Mouse (Mus musculus) ovary, adult 10 weeks (tissue): Measurements from ENCODE around the gene Arhgap6. TPM values are rescaled to one million over a fixed set of nuclear protein-coding genes. Genes with fewer than 3 reads are reported as not detected.

Source experiments
- polyA plus RNA-seq: library from polyadenylated mRNA; stranded (reverse); fragments of 350-450 nt; fragmentation: Illumina TruSeq; extraction: RNeasy Lipid Tissue Mini Kit (QIAGEN cat#74804); gene quantifications from one replicate; pipeline ENCODE4 v1.2.3, GENCODE M21; 2014

Gene Arhgap6
- 49.1 TPM for polyA plus RNA-seq

GRCm38 (mm10) chrX:168794974-168795858, at the start of gene Arhgap6:
Gene Arhgap6 (plus strand): TSS chrX:168795099.

GRCm38 (mm10) chrX:169187100-169187499, 392.2 kb downstream of the Arhgap6 start, which contains the start of gene Amelx:
Gene Amelx (minus strand): TSS chrX:169187200.

GRCm38 (mm10) chrX:169319945-169320667, 525.2 kb downstream of the Arhgap6 start, which contains the start of gene Hccs:
Gene Hccs (minus strand): TSS chrX:169320372.

Other genes starting within 250 kb of the Arhgap6 start
- gene Frmpd4, start 217.9 kb upstream of the Arhgap6 start, polyA plus RNA-seq: 0.14 TPM
- gene Msl3, start 121.2 kb upstream of the Arhgap6 start, polyA plus RNA-seq: 162 TPM